Mouse (Mus musculus) forebrain, postnatal 0 days (tissue): ENCODE measurements around the gene Fads1. TPM values are rescaled to one million over a fixed set of nuclear protein-coding genes. Genes with fewer than 3 reads are reported as not detected.

Source experiments
- ATAC-seq: fragments of 200-750 bp; cut with Nextera tagmentation; 2 replicates; pipeline ENCODE4 v1.8.0; 2017; ENCODE audit warnings: mild to moderate bottlenecking, moderate library complexity
- DNase-seq: peaks from one replicate; pipeline ENCODE4 v3.0.0-alpha.2; 2015
- H3K27ac ChIP-seq: fragments of 300-500 bp; sonication (generic); 2 replicates; pipeline ENCODE4 v1.5.1; 2014; ENCODE audit warnings: low read depth, mild to moderate bottlenecking, antibody characterized with exemption, low read length, moderate library complexity, mixed read lengths
- H3K27me3 ChIP-seq: fragments of 300-500 bp; sonication (generic); 2 replicates; pipeline ENCODE4 v1.6.1; 2014; ENCODE audit warnings: mild to moderate bottlenecking, low read length, mixed read lengths; ENCODE audit not compliant: insufficient read depth
- H3K36me3 ChIP-seq: fragments of 300-500 bp; sonication (generic); 2 replicates; pipeline ENCODE4 v1.6.1; 2014; ENCODE audit warnings: mild to moderate bottlenecking, moderate library complexity; ENCODE audit not compliant: insufficient read depth
- H3K4me1 ChIP-seq: fragments of 300-500 bp; sonication (generic); 2 replicates; pipeline ENCODE4 v1.6.1; 2014; ENCODE audit warnings: antibody characterized with exemption; ENCODE audit not compliant: insufficient read depth
- H3K4me2 ChIP-seq: fragments of 300-500 bp; sonication (generic); 2 replicates; pipeline ENCODE4 v1.6.1; 2014; ENCODE audit warnings: low read depth, mild to moderate bottlenecking, moderate library complexity
- H3K4me3 ChIP-seq: fragments of 300-500 bp; sonication (generic); 2 replicates; pipeline ENCODE4 v1.5.1; 2014; ENCODE audit warnings: low read depth, low read length, mixed read lengths
- H3K9ac ChIP-seq: fragments of 300-500 bp; sonication (generic); 2 replicates; pipeline ENCODE4 v1.6.1; 2014; ENCODE audit warnings: mild to moderate bottlenecking
- H3K9me3 ChIP-seq: fragments of 300-500 bp; sonication (generic); 2 replicates; pipeline ENCODE4 v1.6.1; 2016; ENCODE audit warnings: low read length
- CTCF ChIP-seq: sonication (generic); IDR thresholded peaks from 2 replicates; pipeline ENCODE4 v1.5.1; 2016; ENCODE audit warnings: antibody characterized with exemption, control low read depth, low read depth
- WGBS: fragments of 180-500 bp; shearing (Covaris S2); extraction: QIAGEN DNeasy Blood & Tissue Kit; methylation state at CpG from one replicate; pipeline ENCODE4 v1.1.7; 2014; 5-methylcytosine and 5-hydroxymethylcytosine counted together
- polyA plus RNA-seq: library from polyadenylated mRNA; unstranded; fragments of >200 nt; fragmentation: Nextera tagmentation; extraction: Ambion mirVana; gene quantifications from 2 replicates; pipeline ENCODE4 v1.2.1, GENCODE M21; 2015
- total RNA-seq: library from RNA; depleted of rRNA; stranded (reverse); fragments of >200 nt; gene quantifications from 2 replicates; pipeline ENCODE4 v1.2.3, GENCODE M21; 2014

The Fads1 gene
- total and polyA plus RNA-seq, 2 experiments from 2014 or later: 153 to 176 TPM

- ATAC-seq (peak; percentile 77), DNase-seq (peak; percentile 79)
- Histone ChIP-seq H3K9me3 (no peaks in the 10 kb centered on the region), H3K27me3 (no peaks in the 10 kb centered on the region), H3K36me3 (peaks cover 60% of the 10 kb centered on the region), H3K4me3 (no peak overlapping the region), H3K27ac (peak overlapping the region; percentile 15; the same call in 1 of the 2 replicates), H3K4me2 (no peak overlapping the region), H3K4me1 (peaks cover 13% of the 10 kb centered on the region; the same call in 1 of the 2 replicates), H3K9ac (no peak overlapping the region)
- 35% methylated on average over 10 of the region's 10 CpGs for WGBS
- no peak for TF ChIP-seq CTCF
These were observed 5.7 kb downstream of the Fads1 start for GRCm38 (mm10) chr19:10188281-10188811.

GRCm38 (mm10) chr19:10189022-10189421 is 6.3 kb downstream of the Fads1 start:
- Histone ChIP-seq H3K9ac (no peak overlapping the region), H3K4me2 (no peak overlapping the region), H3K27ac (0 out of 2 replicates have a peak overlapping the region, but pooled peaks have one; percentile 15), H3K36me3 (peaks cover 66% of the 10 kb centered on the region), H3K27me3 (no peaks in the 10 kb centered on the region), H3K9me3 (no peaks in the 10 kb centered on the region), H3K4me3 (no peak overlapping the region), H3K4me1 (peaks cover 13% of the 10 kb centered on the region; the same call in 1 of the 2 replicates)
- no peak for TF ChIP-seq CTCF
- WGBS: 91% methylated on average over 6 of the region's 6 CpGs
- DNase-seq: no peak
- ATAC-seq: no peak

DNA sequence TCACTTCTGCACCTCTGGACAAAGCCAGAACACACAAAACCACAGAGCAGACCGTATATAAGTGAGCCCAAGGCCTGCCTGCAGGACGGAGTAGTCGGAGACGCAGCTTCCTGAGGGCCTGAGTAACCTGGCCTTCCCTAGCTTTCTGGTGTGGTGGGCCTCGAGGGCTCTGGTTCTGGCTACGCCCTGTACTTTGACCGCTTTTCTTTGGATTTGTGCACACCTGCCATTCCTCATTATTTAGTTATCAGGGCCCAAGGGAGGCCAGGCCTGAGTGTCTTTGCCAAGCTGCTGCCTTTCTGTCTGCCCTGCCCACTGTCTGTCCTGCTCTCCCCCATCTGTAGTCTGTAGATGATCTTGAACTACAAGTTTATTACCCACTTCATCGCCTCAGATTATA is 7.3 kb downstream of the Fads1 start:
- peaks cover 7% of the 10 kb centered on the region; the same call in 1 of the 2 replicates for H3K4me1 ChIP-seq
- no peak overlapping the region for H3K4me2 ChIP-seq
- H3K27ac ChIP-seq: no peak overlapping the region
- H3K9ac ChIP-seq: no peak overlapping the region
- no peaks in the 10 kb centered on the region for H3K9me3 ChIP-seq
- DNase-seq (no peak), ATAC-seq (no peak)
- no peaks in the 10 kb centered on the region for H3K27me3 ChIP-seq
- TF ChIP-seq CTCF: no peak
- H3K36me3 ChIP-seq: peaks cover 76% of the 10 kb centered on the region
- WGBS: 91% methylated on average over 8 of the region's 8 CpGs
- H3K4me3 ChIP-seq: no peak overlapping the region

DNA sequence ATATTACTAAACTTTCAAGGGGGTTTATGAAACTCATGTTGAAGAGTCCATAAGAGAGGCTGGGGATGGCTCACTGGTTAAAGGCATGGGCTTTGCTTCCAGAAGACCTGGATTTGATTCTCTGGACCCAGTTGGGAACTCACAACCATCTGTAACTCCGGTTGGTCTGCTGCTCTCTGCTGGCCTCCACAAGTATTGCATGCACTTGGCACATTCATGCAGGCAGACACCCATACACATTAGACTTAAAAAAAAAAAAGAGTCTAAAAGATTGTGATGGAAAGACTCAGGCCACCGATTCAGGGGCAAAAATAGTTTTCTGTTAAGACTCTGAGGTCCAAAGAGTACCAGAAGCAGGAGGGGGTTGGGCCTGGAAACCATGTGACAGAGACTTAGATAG is 8.1 kb downstream of the Fads1 start:
- no peak overlapping the region for H3K9ac ChIP-seq
- no peaks in the 10 kb centered on the region for H3K27me3 ChIP-seq
- H3K4me1 ChIP-seq: peaks cover 4% of the 10 kb centered on the region; the same call in 1 of the 2 replicates
- 38% methylated on average over 2 of the region's 2 CpGs for WGBS
- TF ChIP-seq CTCF: peak; percentile 87
- ATAC-seq (peak; percentile 34; the same call in 1 of the 2 replicates), DNase-seq (peak; percentile 86)
- H3K36me3 ChIP-seq: peaks cover 81% of the 10 kb centered on the region
- H3K27ac ChIP-seq: no peak overlapping the region
- H3K4me2 ChIP-seq: no peak overlapping the region
- H3K4me3 ChIP-seq: no peak overlapping the region
- no peaks in the 10 kb centered on the region for H3K9me3 ChIP-seq

- DNase-seq (no peak), ATAC-seq (no peak)
- WGBS: 87% methylated on average over 7 of the region's 7 CpGs
- Histone ChIP-seq H3K9ac (no peak overlapping the region), H3K9me3 (no peaks in the 10 kb centered on the region), H3K27ac (no peak overlapping the region), H3K4me3 (no peak overlapping the region), H3K27me3 (no peaks in the 10 kb centered on the region), H3K36me3 (peaks cover 81% of the 10 kb centered on the region), H3K4me1 (0 out of 2 replicates have a peak, but pooled peaks cover 3% of the 10 kb centered on the region), H3K4me2 (no peak overlapping the region)
- TF ChIP-seq CTCF: no peak
These were observed 8.6 kb downstream of the Fads1 start for GRCm38 (mm10) chr19:10191326-10191725.

DNA sequence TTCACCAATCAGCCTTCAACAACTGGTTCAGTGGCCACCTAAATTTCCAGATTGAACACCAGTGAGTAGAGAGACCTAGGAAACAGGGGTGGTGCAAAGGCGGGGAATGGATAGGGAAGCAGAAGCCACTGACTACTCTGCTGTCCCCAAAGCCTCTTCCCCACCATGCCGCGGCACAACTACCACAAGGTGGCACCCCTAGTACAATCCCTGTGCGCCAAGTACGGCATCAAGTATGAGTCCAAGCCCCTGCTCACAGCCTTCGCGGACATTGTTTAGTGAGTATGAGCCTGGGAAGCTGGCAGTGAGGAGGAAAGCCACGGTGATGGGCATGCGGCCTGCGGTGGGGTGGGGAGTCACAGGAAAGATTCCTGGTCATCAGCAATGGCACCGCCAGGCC is 11.6 kb downstream of the Fads1 start:
- Histone ChIP-seq H3K27ac (no peak overlapping the region), H3K4me1 (no peaks in the 10 kb centered on the region), H3K9me3 (no peaks in the 10 kb centered on the region), H3K27me3 (no peaks in the 10 kb centered on the region), H3K36me3 (peaks cover 71% of the 10 kb centered on the region), H3K9ac (no peak overlapping the region), H3K4me2 (no peak overlapping the region), H3K4me3 (no peak overlapping the region)
- DNase-seq: no peak
- TF ChIP-seq CTCF: peak; percentile 20; the same call in 1 of the 2 replicates
- 79% methylated on average over 11 of the region's 11 CpGs for WGBS
- ATAC-seq: no peak

DNA sequence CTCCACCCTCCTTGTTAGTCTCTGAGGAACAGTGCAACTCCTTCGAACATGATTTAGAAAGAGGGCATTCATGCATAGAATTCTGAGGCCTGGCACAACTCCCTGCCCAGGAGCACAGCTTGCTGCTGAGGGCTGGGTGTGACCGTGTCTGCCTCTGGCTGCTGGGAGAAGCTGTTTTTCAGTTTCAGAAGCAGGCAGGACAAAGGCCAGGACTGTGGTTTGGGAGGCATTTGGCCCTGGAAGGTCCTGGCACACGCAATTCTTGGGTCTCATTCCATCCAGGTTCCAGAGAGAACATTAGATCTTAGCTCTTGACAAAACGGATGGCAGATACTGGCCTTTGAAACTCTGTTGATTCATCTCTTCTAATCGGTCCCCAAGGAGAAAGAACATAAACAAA is 12.6 kb downstream of the Fads1 start:
- TF ChIP-seq CTCF: no peak
- Histone ChIP-seq H3K4me2 (no peak overlapping the region), H3K4me1 (no peaks in the 10 kb centered on the region), H3K36me3 (peaks cover 72% of the 10 kb centered on the region), H3K4me3 (no peak overlapping the region), H3K27me3 (no peaks in the 10 kb centered on the region), H3K9me3 (no peaks in the 10 kb centered on the region), H3K27ac (no peak overlapping the region), H3K9ac (no peak overlapping the region)
- ATAC-seq (no peak), DNase-seq (no peak)
- 54% methylated on average over 5 of the region's 5 CpGs for WGBS
